Mouse (Mus musculus) adrenal gland, postnatal 14 days (tissue): Measurements from ENCODE around the gene Plcb3. TPM values are rescaled to one million over a fixed set of nuclear protein-coding genes. Genes with fewer than 3 reads are reported as not detected.

Experiments used
- DNase-seq: peaks from one replicate; pipeline ENCODE4 v3.0.0; 2021; ENCODE audit warnings: mixed read lengths
- long read RNA-seq, 2 experiments: library from polyadenylated mRNA; stranded (forward); transcript quantifications; one replicate each; pipeline ENCODE4 v2.0.0; 2021
- total RNA-seq: library from RNA; stranded (reverse); gene quantifications from 2 replicates; pipeline ENCODE4 v1.2.3, GENCODE M21; 2021

The Plcb3 gene
- 52.1 and 54.6 TPM in 2 replicates for total RNA-seq
- long read RNA-seq, experiment 1, full-length matches to known transcripts, result 28 of 47 reads
- long read RNA-seq, experiment 1, partial matches to known transcripts, result 5 of 47 reads
- long read RNA-seq, experiment 1, other reads (novel, unspliced or antisense), result 14 of 47 reads
- long read RNA-seq, experiment 2, full-length matches to known transcripts, result 34 of 55 reads
- long read RNA-seq, experiment 2, partial matches to known transcripts, result 7 of 55 reads
- long read RNA-seq, experiment 2, other reads (novel, unspliced or antisense), result 14 of 55 reads

DNA sequence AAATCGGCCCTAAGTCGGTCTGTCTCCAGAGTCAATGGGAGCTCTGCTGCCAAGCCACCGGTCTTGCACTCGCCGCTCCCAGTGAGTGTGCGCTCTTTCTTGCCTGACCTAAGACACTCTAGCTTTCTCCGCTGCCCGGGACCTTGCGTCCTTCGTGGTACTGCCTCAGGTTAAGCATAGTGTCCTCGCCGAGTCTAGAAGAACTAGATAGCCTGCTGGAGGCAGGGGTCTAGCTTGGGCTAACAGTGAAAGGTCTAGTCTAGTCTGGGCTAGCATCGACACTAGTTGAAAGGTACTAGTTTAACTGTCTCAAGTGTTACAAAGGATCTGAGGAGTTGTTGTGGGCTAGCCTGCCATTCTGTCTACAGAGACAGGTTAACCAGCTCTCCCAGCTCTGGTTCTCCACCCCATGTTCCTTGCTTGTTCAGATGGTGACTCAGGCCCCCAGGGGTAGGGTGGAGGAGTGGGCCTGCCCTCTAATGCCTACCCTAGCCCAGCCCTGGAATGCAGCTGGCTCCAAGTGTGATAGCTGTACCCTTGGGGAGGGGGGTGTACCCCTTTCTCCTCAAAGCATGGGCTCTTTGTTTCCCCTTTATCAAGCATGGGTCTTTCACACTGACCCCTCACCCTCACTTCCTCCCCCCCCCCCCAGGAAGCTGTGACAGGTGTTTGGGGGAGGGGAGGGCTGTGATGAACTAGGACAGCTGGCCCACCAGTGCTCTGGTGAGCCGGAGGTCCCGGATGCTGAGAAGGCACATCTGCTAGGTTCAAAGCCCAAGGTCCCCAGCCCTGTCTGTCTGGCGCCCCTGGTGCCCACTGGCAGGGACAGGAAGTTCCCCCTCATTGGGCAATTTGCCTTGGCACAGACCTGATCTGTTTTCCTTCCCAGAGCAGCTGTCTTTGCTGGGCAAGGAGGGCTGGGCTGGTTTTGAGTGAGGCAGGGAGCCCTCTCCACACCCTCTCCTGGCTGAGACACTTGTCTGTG lies at the start of gene Plcb3:
Gene Plcb3 (minus strand): TSS at position 934 of the 985 bp plus-strand sequence.
- peak; percentile 91 for DNase-seq

DNA sequence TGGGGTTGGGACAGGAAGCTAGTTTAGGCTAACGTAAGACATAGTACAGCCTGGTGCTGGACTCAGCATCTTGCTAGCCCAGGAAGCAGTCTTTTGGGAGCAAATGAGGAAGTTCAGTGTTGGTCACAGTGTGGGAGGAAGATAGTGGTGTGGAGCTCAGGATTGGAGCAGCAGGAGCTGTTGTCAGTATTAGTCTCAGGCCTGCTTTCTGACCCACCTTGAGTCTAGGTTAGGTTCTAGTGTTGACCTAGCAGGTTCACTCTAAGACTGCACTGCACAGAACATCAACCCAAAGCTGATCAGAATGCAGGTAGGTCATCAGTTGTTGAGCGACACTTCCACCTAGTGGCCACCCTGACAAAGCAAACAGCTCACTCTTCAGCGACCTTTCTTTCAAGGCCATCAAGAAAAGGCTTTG lies 44.0 kb upstream of the Plcb3 start:
- DNase-seq, result peak; percentile 80

DNA sequence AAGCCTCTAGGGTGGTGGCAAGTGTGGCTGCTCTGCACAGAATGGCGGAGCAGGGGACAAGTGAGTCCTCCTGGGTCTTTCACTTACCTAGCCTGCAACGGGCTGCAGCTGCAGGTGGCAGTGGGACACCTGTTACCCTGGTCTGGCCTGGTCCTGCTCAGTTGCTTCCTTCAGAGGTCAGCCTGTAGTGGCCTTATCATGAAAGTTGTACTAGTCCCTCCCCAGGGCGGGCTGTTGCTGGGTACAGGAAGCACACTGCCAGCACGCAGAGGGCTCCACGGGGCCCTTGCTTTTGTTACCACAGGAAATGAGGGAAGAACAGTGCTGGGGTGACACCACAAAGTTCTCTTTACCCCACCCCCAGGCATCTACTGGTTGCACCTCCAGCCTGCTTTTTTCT lies 42.9 kb upstream of the Plcb3 start, which contains the start of gene Fermt3:
Gene Fermt3 (minus strand): TSS at position 279 of the 400 bp plus-strand sequence.
- DNase-seq, result peak; percentile 52

DNA sequence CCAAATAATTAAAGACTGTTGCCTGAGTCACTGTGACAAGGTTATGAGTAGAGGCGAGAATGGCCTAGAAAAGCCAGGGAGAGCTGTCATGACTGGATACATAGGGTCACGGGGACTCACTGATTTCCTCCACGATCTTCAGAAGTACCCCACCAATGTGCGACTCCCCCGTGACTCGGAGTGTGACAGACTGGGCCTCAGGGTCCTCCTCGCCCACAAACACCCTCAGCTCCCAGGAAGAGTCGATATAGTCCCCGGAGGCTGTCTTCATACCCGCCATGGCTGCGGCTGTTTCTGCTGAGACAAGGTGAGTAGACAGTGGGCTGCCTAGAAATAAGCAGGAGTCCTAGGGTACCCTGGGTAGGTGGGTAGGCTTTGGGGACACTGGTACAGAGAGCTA lies 42.3 kb upstream of the Plcb3 start:
- DNase-seq, result no peak

DNA sequence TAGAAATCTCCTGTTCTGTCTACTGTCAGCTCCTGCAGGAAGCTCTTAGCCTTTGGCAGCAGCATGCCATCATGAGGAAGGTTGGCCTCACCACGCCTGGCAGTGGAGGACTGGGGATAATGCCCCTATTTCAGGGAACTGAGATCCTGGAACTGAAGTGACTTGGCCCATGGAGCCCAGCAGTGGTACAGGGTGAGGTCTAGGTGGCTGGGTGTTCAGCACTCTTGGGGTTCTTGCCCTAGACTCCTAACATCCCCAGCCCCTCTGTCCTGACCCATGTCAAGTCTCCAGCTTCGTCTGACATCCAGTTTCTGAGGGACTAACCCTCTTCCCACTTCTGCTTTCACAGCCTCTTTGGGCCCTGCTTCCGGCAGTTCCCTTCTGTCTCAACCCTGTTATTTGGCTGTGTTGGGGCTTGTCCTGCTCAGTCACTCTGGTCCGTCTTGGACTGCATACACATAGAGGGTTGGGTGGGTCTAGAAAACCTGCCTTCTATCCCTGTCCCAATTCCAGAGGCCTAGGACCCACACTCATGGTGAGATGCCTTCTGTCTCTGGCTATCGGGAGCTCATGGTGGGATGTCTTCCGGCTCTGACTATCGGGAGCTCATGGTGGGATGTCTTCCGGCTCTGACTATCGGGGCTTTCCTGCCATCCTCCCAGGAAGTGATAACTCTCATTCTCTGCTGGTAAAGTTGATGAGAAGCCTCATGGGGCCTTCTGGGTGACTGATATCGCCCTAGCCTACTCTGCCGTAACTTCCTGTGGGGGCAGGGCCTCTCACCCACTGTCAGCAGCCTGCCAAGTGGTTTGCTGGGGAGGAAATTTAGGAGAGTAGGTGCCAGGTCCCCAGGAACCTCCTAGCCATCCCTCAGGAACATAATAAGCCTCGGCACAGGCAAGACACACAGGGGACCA lies 41.5 kb upstream of the Plcb3 start:
- DNase-seq, result no peak

DNA sequence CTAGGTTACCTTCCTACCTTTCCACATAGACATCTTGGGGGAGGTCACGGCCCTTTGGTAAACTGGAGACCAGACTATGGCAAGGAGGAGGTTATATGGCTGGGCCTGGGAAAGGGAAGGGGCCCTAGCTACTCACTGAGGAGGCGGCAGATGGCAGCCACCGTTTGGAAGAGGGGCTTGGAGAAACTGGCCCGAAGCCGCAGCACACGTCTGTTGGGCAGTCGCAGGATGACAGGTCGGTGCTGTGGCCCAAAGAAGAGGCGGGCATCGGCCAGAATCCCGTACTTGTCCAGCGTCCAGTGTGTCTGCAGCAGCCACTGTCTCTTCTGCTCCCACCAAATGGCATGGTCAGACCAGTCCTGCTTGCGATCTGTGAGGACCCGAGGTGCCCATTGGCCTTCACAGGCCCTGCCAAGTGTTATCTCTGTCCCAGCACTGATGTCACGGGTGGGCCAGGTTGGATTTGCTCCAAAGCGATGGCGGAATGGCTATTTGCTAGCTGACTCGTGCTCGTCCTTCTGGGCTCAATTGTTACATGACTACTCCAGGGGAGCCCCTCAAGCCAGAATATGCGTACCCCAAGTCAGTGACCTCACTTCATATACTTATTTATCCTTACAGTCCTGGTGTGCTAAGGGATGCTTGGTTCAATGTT lies 38.3 kb upstream of the Plcb3 start:
- no peak for DNase-seq

DNA sequence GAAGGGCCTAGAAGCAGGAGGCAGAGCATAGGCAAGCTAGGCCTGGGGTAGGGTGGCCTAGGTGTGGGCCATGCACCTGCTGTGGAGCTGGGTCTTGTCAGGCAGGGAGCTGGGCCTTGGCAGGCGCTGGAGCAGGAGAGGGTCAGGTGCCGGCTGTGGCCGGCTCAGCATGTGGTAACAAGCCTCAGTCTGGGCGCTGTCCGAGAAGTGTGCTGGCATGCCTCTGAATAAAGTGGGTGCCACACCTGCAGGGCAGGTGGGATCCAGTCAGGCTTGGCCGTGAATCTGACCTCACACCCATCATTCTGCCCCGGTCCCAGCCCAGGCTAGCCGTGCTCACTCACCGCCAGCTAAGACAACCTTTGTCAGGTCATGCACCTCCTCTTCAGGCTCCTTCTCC lies 37.7 kb upstream of the Plcb3 start:
- no peak for DNase-seq

DNA sequence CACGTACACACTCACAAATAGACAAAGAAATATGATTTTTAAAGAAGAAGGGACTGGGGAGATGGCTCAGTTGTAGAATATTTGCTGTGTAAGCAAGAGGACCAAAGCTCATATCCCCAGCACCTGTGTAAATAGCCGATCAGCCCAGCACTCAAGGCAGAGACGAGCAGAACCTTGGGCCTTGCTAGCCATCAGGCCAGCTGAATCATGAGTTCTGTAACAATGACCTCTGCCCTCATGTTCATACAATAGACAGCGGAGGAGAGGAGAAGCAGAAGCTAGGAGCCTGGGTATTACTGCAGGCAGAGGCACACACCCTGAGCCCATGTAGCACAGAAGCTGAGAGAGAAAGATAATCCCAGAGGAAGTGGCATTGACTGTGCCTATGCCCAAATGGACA lies 36.2 kb upstream of the Plcb3 start:
- no peak for DNase-seq

DNA sequence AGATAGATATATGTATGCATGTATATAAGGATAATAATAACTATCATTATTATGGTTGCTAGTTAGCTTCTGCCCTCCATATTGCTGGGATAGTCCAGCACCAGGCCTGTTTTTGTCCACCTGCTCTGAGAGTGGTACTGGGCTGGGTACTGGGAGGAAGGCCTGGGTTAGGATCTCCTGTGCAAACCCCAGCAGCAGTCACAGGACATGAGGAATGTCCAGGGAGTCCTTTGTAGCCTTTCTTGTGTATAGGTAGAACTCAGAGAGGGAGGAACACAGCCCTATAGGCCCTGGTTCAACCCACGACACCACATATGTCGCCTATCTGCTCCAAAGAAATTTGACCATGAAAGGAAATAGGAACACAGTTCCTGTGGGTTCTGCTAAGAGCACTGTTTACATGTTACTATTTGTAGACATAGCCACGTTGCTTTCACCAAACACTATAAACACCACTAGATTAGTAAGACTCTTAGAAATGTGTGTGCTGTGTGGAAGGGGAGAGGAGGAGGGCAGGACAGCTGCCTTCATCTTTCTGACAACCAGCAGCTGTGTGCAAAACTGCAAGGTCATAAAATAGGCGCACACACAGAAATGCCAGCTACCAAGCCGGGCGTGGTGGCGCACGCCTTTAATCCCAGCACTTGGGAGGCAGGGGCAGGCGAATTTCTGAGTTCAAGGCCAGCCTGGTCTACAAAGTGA lies 30.8 kb upstream of the Plcb3 start:
- DNase-seq, result no peak

DNA sequence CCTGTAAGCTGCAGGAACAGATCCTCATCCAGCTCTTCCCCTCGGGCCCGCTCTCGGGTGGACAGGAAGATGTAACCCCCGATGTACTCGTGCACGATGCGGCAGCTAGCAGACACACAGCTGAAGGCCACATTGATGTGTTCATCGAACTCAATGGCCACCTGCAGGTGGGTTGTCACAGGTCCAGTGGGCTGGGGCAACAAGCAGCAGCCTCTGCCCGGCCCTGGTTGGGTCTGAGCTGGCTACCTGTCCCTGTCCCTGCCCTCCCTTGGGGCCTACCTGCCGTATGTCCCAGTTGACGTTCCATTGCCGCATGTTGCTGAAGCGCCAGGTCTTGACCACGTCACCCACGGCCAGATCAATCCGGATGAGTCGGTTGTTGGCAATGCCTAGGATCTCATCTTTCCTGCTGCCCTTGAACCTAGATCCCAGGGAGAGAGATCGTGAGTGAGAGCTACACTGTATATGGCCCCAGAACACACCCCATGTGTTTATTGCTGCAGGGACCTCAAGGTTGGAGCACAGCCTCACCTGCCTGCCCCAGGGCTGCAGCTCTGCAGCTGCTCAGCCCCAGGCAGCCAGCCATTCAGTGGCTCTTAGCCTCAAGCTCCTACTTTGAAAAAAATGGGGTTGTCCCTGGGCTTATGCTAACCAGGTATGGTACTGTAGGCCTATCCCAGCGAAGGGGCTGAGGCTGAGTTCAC lies 23.2 kb upstream of the Plcb3 start:
- DNase-seq, result no peak

DNA sequence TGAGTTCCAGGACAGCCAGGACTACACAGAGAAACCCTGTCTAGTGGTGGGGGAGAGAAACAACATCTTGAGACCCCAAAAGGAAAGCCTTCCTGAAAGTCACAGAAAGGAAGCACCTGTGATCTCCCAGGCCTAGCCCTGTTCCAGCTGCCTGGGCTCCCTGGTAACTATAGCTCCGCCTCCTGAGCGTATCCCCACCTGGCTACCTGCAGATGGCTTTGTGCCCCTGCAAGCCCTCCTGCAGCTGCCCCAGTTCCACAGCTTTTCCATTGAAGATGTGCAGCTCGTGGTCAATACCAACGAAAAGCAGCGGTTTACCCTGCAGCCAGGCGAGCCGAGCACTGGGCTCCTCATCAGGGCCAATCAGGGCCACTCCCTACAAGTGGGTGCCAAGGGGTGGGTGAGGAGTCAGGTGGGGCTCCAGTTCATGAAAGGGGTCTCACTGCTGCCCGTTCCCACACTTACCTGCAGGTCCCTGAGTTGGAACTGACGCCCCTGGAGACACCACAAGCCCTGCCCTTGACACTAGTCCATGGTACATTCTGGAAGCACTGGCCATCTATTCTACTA lies 21.5 kb upstream of the Plcb3 start:
- no peak for DNase-seq

DNA sequence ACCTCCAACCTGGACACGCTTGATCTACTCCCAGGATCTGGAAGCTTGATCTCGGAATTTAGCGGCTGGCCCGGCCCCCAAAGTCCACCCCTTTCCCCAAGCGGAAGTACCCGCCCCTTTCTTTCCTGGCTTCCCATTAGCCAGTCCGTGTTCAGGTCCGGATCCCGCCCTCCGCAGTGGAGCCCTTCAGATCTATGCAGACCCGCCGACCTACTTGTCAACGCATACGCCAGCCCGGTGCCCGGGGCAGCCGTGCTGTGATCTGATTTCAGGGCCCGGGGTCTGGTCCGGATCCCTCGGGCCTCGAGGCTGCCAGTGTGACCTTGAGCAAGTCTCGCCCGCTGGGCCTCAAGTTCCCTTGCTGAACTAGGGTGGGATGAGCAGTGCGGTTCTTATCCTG lies 19.7 kb upstream of the Plcb3 start, which contains the start of the genes Nudt22 and Trpt1:
Gene Nudt22 (minus strand): TSS at position 112 of the 400 bp plus-strand sequence.
Gene Trpt1 (plus strand): TSS at position 126 of the 400 bp plus-strand sequence.
- DNase-seq, result peak; percentile 95

DNA sequence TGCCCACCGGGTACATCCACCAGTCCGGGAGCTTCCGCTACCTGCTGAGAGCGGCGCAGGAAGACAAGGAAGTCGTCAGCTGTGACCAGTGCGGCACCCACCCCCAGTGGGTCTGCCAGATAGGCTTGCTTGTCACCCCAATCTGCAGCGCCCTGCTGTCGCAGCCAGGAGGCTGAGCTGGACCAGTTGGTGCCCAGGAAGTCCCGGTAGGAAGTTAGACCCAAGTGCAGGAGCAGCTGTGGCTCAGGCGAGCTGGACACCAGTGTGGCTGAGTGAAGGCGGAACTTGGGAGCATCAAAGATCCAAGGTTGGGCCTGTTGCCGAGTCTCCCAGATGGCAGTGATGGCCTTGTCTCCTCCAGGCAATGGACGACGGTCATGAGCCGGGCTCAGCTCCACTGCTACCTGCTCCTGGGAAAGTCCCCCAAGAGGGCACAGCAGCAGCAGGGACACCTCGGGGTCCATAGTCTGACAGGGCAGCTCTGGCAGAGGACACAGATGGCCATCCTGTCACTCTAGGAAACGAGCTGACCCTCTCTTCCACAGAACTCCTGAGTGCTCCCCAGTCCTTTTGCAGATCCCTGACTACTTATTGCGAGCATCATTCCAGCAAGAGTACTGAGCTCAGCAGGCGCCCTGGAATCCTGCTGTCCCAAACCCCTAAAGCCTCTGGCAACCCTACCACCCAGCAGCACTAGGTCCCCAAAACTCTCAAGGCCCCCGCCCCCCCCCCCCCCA lies 19.2 kb upstream of the Plcb3 start:
- peak; percentile 65 for DNase-seq

DNA sequence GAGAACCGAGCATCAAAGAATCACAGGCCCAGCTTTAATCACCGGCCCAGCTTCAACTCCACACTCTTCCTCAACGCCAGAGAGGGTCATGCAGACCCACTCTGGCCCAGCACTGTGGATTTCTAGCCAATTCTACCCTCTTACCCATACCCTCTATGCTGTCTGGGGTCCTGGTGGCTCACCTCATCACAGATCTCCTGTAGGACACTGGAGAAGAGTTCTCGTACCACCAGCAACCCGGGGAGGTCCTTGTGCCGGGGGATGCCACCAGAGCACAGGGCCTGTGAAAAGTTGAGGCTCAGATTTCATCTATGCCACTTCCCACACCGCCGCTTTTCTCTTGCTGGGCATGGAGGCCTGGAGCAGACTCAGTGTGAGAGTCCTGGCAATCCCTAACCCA lies 18.2 kb upstream of the Plcb3 start:
- no peak for DNase-seq

DNA sequence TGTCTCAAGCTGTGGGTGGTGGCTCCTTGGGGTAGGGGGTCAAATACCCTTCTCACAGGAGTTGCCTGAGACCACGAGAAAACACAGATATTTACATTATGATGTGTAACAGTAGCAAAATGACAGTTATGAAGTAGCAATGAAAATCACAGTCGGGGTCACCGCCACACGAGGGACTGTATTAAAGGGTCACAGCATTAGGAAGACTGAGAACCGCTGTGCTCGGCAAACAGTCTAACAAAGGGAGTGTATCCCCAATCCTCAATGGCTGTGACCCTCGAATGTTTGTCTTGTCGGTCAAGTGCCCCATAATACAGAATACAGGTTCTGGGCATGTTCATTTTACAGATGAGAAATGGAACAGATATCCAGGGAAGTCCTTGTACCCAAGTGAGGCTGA lies 17.7 kb upstream of the Plcb3 start:
- DNase-seq, result no peak

DNA sequence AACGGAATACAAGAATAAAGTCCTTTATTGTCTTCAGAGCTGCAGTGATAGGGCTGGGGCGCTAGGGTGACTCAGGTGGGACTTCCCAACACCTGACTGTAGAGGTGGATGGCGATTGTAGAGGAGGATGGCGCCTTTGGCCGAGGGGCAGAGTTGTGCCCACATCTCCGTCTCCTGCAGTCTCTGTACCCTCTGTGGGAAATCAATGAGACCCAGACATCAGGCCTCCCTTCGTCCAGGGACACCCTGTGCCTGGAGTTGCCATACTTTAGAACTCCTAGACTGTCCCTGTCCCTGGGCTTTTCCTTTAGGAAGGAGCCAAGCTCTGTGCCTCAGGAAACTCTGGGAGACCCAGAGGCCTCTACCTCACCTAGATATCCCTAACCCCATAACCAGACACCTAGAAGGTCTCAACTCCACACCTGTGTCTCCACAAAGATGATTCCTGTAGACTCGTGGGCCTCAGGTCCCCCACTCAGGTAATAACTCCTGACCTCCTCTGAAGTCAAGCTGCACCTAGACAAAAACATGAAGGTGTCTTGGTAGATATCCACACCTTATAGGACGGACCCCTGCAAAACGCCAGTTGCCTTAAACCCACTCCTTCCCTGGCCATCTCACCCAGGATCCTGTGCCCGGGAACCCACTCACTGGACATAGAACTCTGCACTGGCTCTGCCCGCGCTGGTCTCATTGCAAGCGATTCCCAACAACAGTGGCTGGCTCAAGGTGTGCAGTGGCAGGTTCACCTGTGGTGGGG lies 16.9 kb upstream of the Plcb3 start:
- no peak for DNase-seq

DNA sequence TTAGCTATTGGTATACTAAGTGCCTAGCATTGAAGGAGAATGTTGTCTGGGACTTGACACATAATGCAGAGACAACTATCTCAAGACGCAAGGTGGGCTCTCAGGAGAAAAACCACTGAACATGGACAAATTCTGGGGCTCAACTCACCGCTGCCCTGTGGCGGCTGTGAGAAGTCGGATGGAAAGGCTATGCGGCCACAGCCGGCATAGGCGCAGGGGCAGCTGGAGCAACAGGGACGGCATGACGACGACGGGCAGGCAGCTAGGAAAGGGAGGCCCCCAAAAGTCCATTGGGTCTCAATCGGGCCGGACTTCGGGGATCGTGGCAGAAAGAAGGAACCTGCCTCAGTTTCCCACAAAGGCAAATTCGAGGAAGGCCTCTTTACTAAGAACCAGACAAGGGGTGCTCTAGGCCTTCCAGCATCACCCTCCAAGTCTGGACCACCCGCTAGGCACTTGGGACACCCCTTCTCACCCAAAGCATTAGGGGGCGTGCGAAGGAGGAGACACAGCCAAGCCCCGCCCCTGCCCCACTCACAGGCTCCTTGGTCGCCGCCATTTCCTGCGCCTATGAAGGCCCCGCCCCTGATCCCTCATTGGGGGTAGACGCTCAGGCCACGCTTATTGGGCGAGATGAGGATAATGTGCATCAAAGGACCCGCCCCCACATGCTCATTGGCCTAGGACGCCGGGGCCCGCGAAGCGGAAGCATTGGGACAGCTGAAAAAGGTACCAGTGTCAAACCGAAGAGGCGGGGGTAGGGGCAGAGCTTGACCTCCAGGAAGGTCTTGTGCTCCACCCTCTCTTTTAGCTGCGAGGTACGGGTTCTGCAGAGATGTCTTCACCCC lies 16.0 kb upstream of the Plcb3 start, which contains the start of gene Dnajc4:
Gene Dnajc4 (minus strand): TSS at position 562 of the 848 bp plus-strand sequence.
- peak; percentile 98 for DNase-seq
